ENCODE assay signal across 10 mouse cellular contexts in genomic region chr17:65071114-65071513, GRCm38 (mm10).
DNase-seq lines count a peak whose midpoint lies in the region; ATAC-seq lines count a peak whose summit lies in the region.
"Had no signal": no experiment of that assay in that cellular context is flagged by ENCODE, and none has a peak within 500 bp of the region (broad histone marks: within the 10 kb centered on the region; RNA-seq: fewer than 3 reads in every experiment).

No protein-coding gene starts in this region.

- H3K4me3 ChIP-seq in forebrain, embryonic 11.5 days (ENCODE audit: low read depth, low read length), result no peak overlapping the region
- no peak overlapping the region for H3K4me3 ChIP-seq in forebrain, embryonic 16.5 days (replicated peaks; ENCODE audit: low read length)
- H3K4me3 ChIP-seq: erythroblast, embryonic 14.5 days; neural tube, embryonic 13.5 days had no signal

- H3K27ac ChIP-seq in forebrain, embryonic 11.5 days (ENCODE audit: low read depth, low read length), result no peak overlapping the region
- no peak overlapping the region for H3K27ac ChIP-seq in forebrain, embryonic 16.5 days (ENCODE audit: low read length)
- H3K27ac ChIP-seq: neural tube, embryonic 13.5 days had no signal

- H3K27me3 ChIP-seq in forebrain, embryonic 11.5 days (ENCODE audit: control insufficient read depth, insufficient read depth, low read length), result no peaks in the 10 kb centered on the region
- no peaks in the 10 kb centered on the region for H3K27me3 ChIP-seq in forebrain, embryonic 16.5 days (replicated peaks; ENCODE audit: control insufficient read depth, insufficient read depth, low read length)
- H3K27me3 ChIP-seq: neural tube, embryonic 13.5 days had no signal

- 62% methylated on average over 3 of the region's 3 CpGs for WGBS in forebrain, embryonic 11.5 days
- WGBS in forebrain, embryonic 16.5 days, result 58% methylated on average over 3 of the region's 3 CpGs

- peak; percentile 54 for DNase-seq in forebrain, embryonic 11.5 days (ENCODE audit: low spot score)
- peak; percentile 47 to 66 for DNase-seq in left cerebral cortex, adult 18-20 months (ENCODE audit: low spot score in 2 of 2)
- no peak for DNase-seq in left cerebral cortex, adult 8-10 months (ENCODE audit: low spot score in 2 of 2)
- peak; percentile 65 for DNase-seq in R1 (ENCODE audit: low read depth, low spot score)
- DNase-seq in layer of hippocampus, postnatal 10 days (ENCODE audit: low spot score in 2 of 2), result peak; percentile 45 to 59
- DNase-seq in liver, result no peak

- H3K9me3 ChIP-seq in forebrain, embryonic 11.5 days (ENCODE audit: control insufficient read depth, low read length), result no peaks in the 10 kb centered on the region
- H3K9me3 ChIP-seq in forebrain, embryonic 16.5 days (ENCODE audit: control insufficient read depth, low read length), result no peaks in the 10 kb centered on the region
- H3K9me3 ChIP-seq: neural tube, embryonic 13.5 days had no signal

- H3K9ac ChIP-seq in forebrain, embryonic 11.5 days (ENCODE audit: low read length), result no peak overlapping the region
- H3K9ac ChIP-seq in forebrain, embryonic 16.5 days (replicated peaks; ENCODE audit: low read depth, low read length), result no peak overlapping the region
- H3K9ac ChIP-seq: neural tube, embryonic 13.5 days had no signal

- H3K36me3 ChIP-seq in forebrain, embryonic 11.5 days (ENCODE audit: control insufficient read depth, insufficient read depth, low read length), result no peaks in the 10 kb centered on the region
- no peaks in the 10 kb centered on the region for H3K36me3 ChIP-seq in forebrain, embryonic 16.5 days (ENCODE audit: control insufficient read depth, insufficient read depth)
- H3K36me3 ChIP-seq: neural tube, embryonic 13.5 days had no signal

- H3K4me1 ChIP-seq in forebrain, embryonic 11.5 days (replicated peaks; ENCODE audit: control insufficient read depth, insufficient read depth, low read length), result no peaks in the 10 kb centered on the region
- no peaks in the 10 kb centered on the region for H3K4me1 ChIP-seq in forebrain, embryonic 16.5 days (replicated peaks; ENCODE audit: control insufficient read depth, insufficient read depth, low read length)
- H3K4me1 ChIP-seq: neural tube, embryonic 13.5 days had no signal

- ATAC-seq in forebrain, embryonic 11.5 days (replicated peaks; ENCODE audit: low FRiP score), result 0 out of 2 replicates have a peak, but pooled peaks have one; percentile 46
- no peak for ATAC-seq in forebrain, embryonic 16.5 days
- ATAC-seq in erythroid progenitor cell, adult 5-6 weeks (replicated peaks; ENCODE audit: low FRiP score, poor library complexity, severe bottlenecking), result no peak

- no peak overlapping the region for H3K4me2 ChIP-seq in forebrain, embryonic 11.5 days (ENCODE audit: low read depth, low read length, severe bottlenecking)
- no peak overlapping the region for H3K4me2 ChIP-seq in forebrain, embryonic 16.5 days (ENCODE audit: low read length)
- H3K4me2 ChIP-seq: neural tube, embryonic 13.5 days had no signal

Comparison
In these comparisons a context has a peak if more than half of its experiments do, and no peak if none do; other contexts are left out.
1. DNase-seq: peak in forebrain, embryonic 11.5 days (single experiment), left cerebral cortex, adult 18-20 months (2 of 2), R1 (single experiment) and layer of hippocampus, postnatal 10 days (2 of 2); none in left cerebral cortex, adult 8-10 months (0 of 2) and liver (single experiment).